Mouse (Mus musculus): ENCODE measurements around the gene Nacc1. TPM values are rescaled to one million over a fixed set of nuclear protein-coding genes. Genes with fewer than 3 reads are reported as not detected.

The Nacc1 gene
- total RNA-seq, 2 experiments from 2014 or later: 18.7 to 24.3 TPM

DNA sequence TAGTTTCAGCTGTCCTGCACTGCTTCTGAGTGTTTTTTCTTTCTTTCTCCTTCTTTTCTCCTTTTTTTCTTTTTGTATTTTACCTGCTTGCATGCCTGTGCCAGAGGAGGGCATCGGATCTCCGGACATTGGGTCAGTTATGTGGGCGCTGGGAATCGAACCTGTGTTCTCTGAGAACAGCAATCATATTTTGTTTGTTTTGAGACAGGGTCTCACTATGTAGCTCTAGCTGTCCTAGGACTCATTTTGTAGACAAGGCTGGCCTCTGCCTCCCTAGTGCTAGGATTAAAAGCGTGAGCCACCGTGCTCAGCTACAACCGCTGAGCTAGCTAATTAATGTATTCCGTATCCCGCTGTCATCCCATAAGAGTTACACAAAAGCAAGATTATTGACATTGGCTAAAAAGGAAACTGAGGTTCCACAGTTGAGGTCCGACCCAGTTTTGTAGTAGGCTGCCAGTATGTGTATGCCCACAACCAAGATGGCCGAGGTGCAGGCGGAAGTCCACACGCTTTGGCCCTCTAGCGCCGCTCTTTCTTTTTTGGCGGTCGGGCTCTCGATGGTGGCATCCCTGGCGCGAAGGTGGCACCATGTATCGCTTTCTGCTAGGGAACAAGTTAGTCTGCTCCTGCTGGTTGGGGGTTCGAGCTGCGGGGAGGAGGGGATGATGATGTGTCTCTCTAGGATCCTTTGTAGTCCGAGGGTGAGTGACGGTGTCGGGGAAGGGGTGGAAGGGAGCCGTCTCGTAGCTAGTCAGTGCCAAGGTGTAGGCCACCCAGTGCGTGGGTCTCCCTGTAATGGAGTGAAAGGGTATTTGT lies 22.9 kb downstream of the Nacc1 start:
- TF ChIP-seq CTCF (IDR thresholded peaks at IDR 0.05): peak; percentile 56
- DNase-seq: peak; percentile 87
- H3K4me3 ChIP-seq: peak overlapping the region; percentile 85
- intact Hi-C loops (cut with DNase I): loop anchor here (2.0 to 10.0 kb wide), 2 partner anchors 26 to 310 kb away; partner anchors contain the start of gene Junb
- peak overlapping the region; percentile 98 for H3K27ac ChIP-seq

GRCm38 (mm10) chr8:84663483-84664327 lies 24.0 kb downstream of the Nacc1 start:
- no peak for TF ChIP-seq CTCF (IDR thresholded peaks at IDR 0.05)
- Histone ChIP-seq H3K27ac (peak overlapping the region; percentile 98), H3K4me3 (peak overlapping the region; percentile 85)
- DNase-seq: peak; percentile 99
- intact Hi-C loops (cut with DNase I): loop anchor here (2.0 to 10.0 kb wide), 2 partner anchors 27 to 311 kb away; partner anchors contain the start of gene Junb

- intact Hi-C loops (cut with DNase I): loop anchor here (10.0 kb wide), 1 partner anchor 312 kb away; the partner anchor contains the start of gene Junb
- DNase-seq: peak; percentile 95
- peak within 1 kb of the TSS; percentile 85 for H3K4me3 ChIP-seq
- H3K27ac ChIP-seq: peak within 1 kb of the TSS; percentile 98
- no peak; the same call in 1 of the 2 replicates for TF ChIP-seq CTCF (IDR thresholded peaks at IDR 0.05)
Observed at GRCm38 (mm10) chr8:84662581-84663065, 25.0 kb downstream of the Nacc1 start, which contains the start of gene Ier2. Gene Ier2 (minus strand): TSS chr8:84662852.

GRCm38 (mm10) chr8:84661961-84662571 lies 25.6 kb downstream of the Nacc1 start:
- intact Hi-C loops (cut with DNase I): loop anchor here (10.0 kb wide), 1 partner anchor 313 kb away; the partner anchor contains the start of gene Junb
- Histone ChIP-seq H3K4me3 (peak overlapping the region; percentile 85), H3K27ac (peak overlapping the region; percentile 98)
- peak; percentile 65 for DNase-seq
- TF ChIP-seq CTCF (IDR thresholded peaks at IDR 0.05): no peak

GRCm38 (mm10) chr8:84661458-84661871 lies 26.2 kb downstream of the Nacc1 start:
- DNase-seq: peak; percentile 95
- peak overlapping the region; percentile 98 for H3K27ac ChIP-seq
- TF ChIP-seq CTCF (IDR thresholded peaks at IDR 0.05): no peak
- H3K4me3 ChIP-seq: peak overlapping the region; percentile 85
- intact Hi-C loops (cut with DNase I): loop anchor here (10.0 kb wide), 1 partner anchor 313 kb away; the partner anchor contains the start of gene Junb

GRCm38 (mm10) chr8:84660819-84661457 lies 26.7 kb downstream of the Nacc1 start:
- peak; percentile 77 for DNase-seq
- TF ChIP-seq CTCF (IDR thresholded peaks at IDR 0.05): no peak
- intact Hi-C loops (cut with DNase I): loop anchor here (10.0 kb wide), 1 partner anchor 314 kb away; the partner anchor contains the start of gene Junb
- H3K4me3 ChIP-seq: peak overlapping the region; percentile 85
- peak overlapping the region; percentile 98 for H3K27ac ChIP-seq

GRCm38 (mm10) chr8:84659936-84660818 lies 27.5 kb downstream of the Nacc1 start:
- peak; percentile 64 for DNase-seq
- Histone ChIP-seq H3K27ac (peak overlapping the region; percentile 98), H3K4me3 (peak overlapping the region; percentile 85)
- intact Hi-C loops (cut with DNase I): loop anchor here (10.0 kb wide), 1 partner anchor 315 kb away; the partner anchor contains the start of gene Junb
- TF ChIP-seq CTCF (IDR thresholded peaks at IDR 0.05): no peak

GRCm38 (mm10) chr8:84658951-84659350 lies 28.7 kb downstream of the Nacc1 start:
- intact Hi-C loops (cut with DNase I): no loop called here
- Histone ChIP-seq H3K4me3 (no peak overlapping the region), H3K27ac (peak overlapping the region; percentile 98)
- no peak for DNase-seq
- TF ChIP-seq CTCF (IDR thresholded peaks at IDR 0.05): no peak

DNA sequence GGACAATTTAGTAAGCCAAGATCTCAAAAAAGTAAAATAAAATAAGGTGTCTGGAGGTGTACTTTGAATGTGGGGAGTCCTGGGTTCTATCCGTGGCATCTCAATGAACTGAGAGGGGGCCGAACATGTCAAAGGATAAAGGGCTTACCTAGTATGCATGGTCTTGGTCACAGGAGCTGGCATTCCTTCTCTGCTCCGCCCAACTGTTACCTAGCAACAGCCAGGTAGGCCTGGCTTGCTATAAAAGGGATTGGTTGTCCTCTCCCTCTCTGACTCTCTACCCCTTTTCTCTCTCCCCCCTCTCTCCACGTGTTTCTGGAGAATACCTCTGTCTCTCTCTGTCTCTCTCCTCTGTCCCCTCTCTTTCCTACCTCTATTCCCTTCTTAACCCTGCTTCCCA lies 30.0 kb downstream of the Nacc1 start:
- H3K4me3 ChIP-seq: no peak overlapping the region
- TF ChIP-seq CTCF (IDR thresholded peaks at IDR 0.05): no peak
- H3K27ac ChIP-seq: peak overlapping the region; percentile 90
- intact Hi-C loops (cut with DNase I): no loop called here
- no peak for DNase-seq

- intact Hi-C loops (cut with DNase I): no loop called here
- DNase-seq: no peak
- H3K27ac ChIP-seq: peak overlapping the region; percentile 90
- peak overlapping the region; percentile 73 for H3K4me3 ChIP-seq
- no peak for TF ChIP-seq CTCF (IDR thresholded peaks at IDR 0.05)
Observed at GRCm38 (mm10) chr8:84657203-84657602, 30.5 kb downstream of the Nacc1 start.

Measured in gastrocnemius, adult 2 months (tissue).